Mouse (Mus musculus): Measurements from ENCODE around the gene Olfr680-ps1. TPM values are rescaled to one million over a fixed set of nuclear protein-coding genes. Genes with fewer than 3 reads are reported as not detected.
"Not testable (repeated sequence)": the region's sequence is repeated elsewhere in the genome, so short reads cannot be mapped to it uniquely, and the experiment has no call there.

Olfr680-ps1 gene
- not detected in 2 replicates for polyA plus RNA-seq (2015; fragmentation: Nextera tagmentation; extraction: Ambion mirVana)

GRCm38 (mm10) chr7:105092717-105093116 lies at the start of gene Olfr680-ps1:
Olfr680-ps1 (minus strand) TSS chr7:105092817.
- not testable (repeated sequence) for H3K27me3 ChIP-seq (replicated peaks; ENCODE audit: control insufficient read depth, insufficient read depth, low read length); H3K4me3 ChIP-seq (ENCODE audit: low read length); ATAC-seq; H3K4me2 ChIP-seq (ENCODE audit: low read length); H3K27ac ChIP-seq (ENCODE audit: low read depth, low read length); H3K9me3 ChIP-seq (ENCODE audit: control insufficient read depth, low read length); H3K36me3 ChIP-seq (ENCODE audit: control insufficient read depth, insufficient read depth, low read length); H3K9ac ChIP-seq (ENCODE audit: low read depth, low read length); H3K4me1 ChIP-seq (ENCODE audit: control insufficient read depth, insufficient read depth, low read depth, low read length)

- H3K36me3 ChIP-seq (ENCODE audit: control insufficient read depth, insufficient read depth, low read length): no peaks in the 10 kb centered on the region
- H3K9ac ChIP-seq (ENCODE audit: low read depth, low read length): no peak overlapping the region
- no peaks in the 10 kb centered on the region for H3K9me3 ChIP-seq (ENCODE audit: control insufficient read depth, low read length)
- H3K27me3 ChIP-seq (replicated peaks; ENCODE audit: control insufficient read depth, insufficient read depth, low read length): no peaks in the 10 kb centered on the region
- no peak overlapping the region for H3K4me2 ChIP-seq (ENCODE audit: low read length)
- H3K4me3 ChIP-seq (ENCODE audit: low read length): no peak overlapping the region
- no peaks in the 10 kb centered on the region for H3K4me1 ChIP-seq (ENCODE audit: control insufficient read depth, insufficient read depth, low read depth, low read length)
- no peak overlapping the region for H3K27ac ChIP-seq (ENCODE audit: low read depth, low read length)
- no peak for ATAC-seq
- 79% methylated on average over 2 of the region's 2 CpGs for WGBS
These were observed 48.7 kb upstream of the Olfr680-ps1 start for GRCm38 (mm10) chr7:105141275-105141674.

GRCm38 (mm10) chr7:105116536-105116935 lies 23.9 kb upstream of the Olfr680-ps1 start, which contains the start of gene Olfr681:
Olfr681 (plus strand) TSS chr7:105116836.
- H3K4me1 ChIP-seq (ENCODE audit: control insufficient read depth, insufficient read depth, low read depth, low read length): no peaks in the 10 kb centered on the region
- no peak for ATAC-seq
- no peak within 1 kb of the TSS for H3K27ac ChIP-seq (ENCODE audit: low read depth, low read length)
- no peaks in the 10 kb centered on the region for H3K36me3 ChIP-seq (ENCODE audit: control insufficient read depth, insufficient read depth, low read length)
- no peaks in the 10 kb centered on the region for H3K27me3 ChIP-seq (replicated peaks; ENCODE audit: control insufficient read depth, insufficient read depth, low read length)
- no peak within 1 kb of the TSS for H3K9ac ChIP-seq (ENCODE audit: low read depth, low read length)
- H3K4me3 ChIP-seq (ENCODE audit: low read length): no peak within 1 kb of the TSS
- no peak within 1 kb of the TSS for H3K4me2 ChIP-seq (ENCODE audit: low read length)
- H3K9me3 ChIP-seq (ENCODE audit: control insufficient read depth, low read length): no peaks in the 10 kb centered on the region

- WGBS: 56% methylated on average over 1 of the region's 1 CpGs
- Histone ChIP-seq H3K27ac (ENCODE audit: low read depth, low read length) (no peak within 1 kb of the TSS), H3K4me2 (ENCODE audit: low read length) (no peak within 1 kb of the TSS), H3K4me3 (ENCODE audit: low read length) (no peak within 1 kb of the TSS), H3K9ac (ENCODE audit: low read depth, low read length) (no peak within 1 kb of the TSS), H3K27me3 (replicated peaks; ENCODE audit: control insufficient read depth, insufficient read depth, low read length) (no peaks in the 10 kb centered on the region), H3K9me3 (ENCODE audit: control insufficient read depth, low read length) (no peaks in the 10 kb centered on the region), H3K4me1 (ENCODE audit: control insufficient read depth, insufficient read depth, low read depth, low read length) (no peaks in the 10 kb centered on the region), H3K36me3 (ENCODE audit: control insufficient read depth, insufficient read depth, low read length) (no peaks in the 10 kb centered on the region)
- ATAC-seq: no peak
These were observed 11.7 kb downstream of the Olfr680-ps1 start, which contains the start of gene Olfr679 for GRCm38 (mm10) chr7:105080905-105081304. Olfr679 (plus strand) TSS chr7:105081205.

GRCm38 (mm10) chr7:105064175-105064574 lies 28.4 kb downstream of the Olfr680-ps1 start, which contains the start of gene Olfr678:
Olfr678 (plus strand) TSS chr7:105064475.
- ATAC-seq: no peak
- Histone ChIP-seq H3K27me3 (replicated peaks; ENCODE audit: control insufficient read depth, insufficient read depth, low read length) (no peaks in the 10 kb centered on the region), H3K4me3 (ENCODE audit: low read length) (no peak within 1 kb of the TSS), H3K9me3 (ENCODE audit: control insufficient read depth, low read length) (no peaks in the 10 kb centered on the region), H3K4me1 (ENCODE audit: control insufficient read depth, insufficient read depth, low read depth, low read length) (no peaks in the 10 kb centered on the region), H3K36me3 (ENCODE audit: control insufficient read depth, insufficient read depth, low read length) (no peaks in the 10 kb centered on the region), H3K9ac (ENCODE audit: low read depth, low read length) (no peak within 1 kb of the TSS), H3K4me2 (ENCODE audit: low read length) (no peak within 1 kb of the TSS), H3K27ac (ENCODE audit: low read depth, low read length) (no peak within 1 kb of the TSS)
- 94% methylated on average over 1 of the region's 1 CpGs for WGBS

- Histone ChIP-seq H3K27me3 (replicated peaks; ENCODE audit: control insufficient read depth, insufficient read depth, low read length) (no peaks in the 10 kb centered on the region), H3K9me3 (ENCODE audit: control insufficient read depth, low read length) (no peaks in the 10 kb centered on the region), H3K36me3 (ENCODE audit: control insufficient read depth, insufficient read depth, low read length) (no peaks in the 10 kb centered on the region), H3K27ac (ENCODE audit: low read depth, low read length) (no peak overlapping the region), H3K9ac (ENCODE audit: low read depth, low read length) (no peak overlapping the region), H3K4me3 (ENCODE audit: low read length) (no peak overlapping the region), H3K4me1 (ENCODE audit: control insufficient read depth, insufficient read depth, low read depth, low read length) (no peaks in the 10 kb centered on the region), H3K4me2 (ENCODE audit: low read length) (no peak overlapping the region)
- ATAC-seq: no peak
These were observed 33.7 kb downstream of the Olfr680-ps1 start for GRCm38 (mm10) chr7:105058951-105059350.

Other genes with a start within 250 kb of the Olfr680-ps1 start
- not detected in 2 replicates for gene Usp17la, start 235.8 kb downstream of the Olfr680-ps1 start, polyA plus RNA-seq (2015; fragmentation: Nextera tagmentation; extraction: Ambion mirVana)
- not detected in 2 replicates for gene Olfr665, start 214.8 kb downstream of the Olfr680-ps1 start, polyA plus RNA-seq (2015; fragmentation: Nextera tagmentation; extraction: Ambion mirVana)
- not detected in 2 replicates for gene Olfr666, start 196.9 kb downstream of the Olfr680-ps1 start, polyA plus RNA-seq (2015; fragmentation: Nextera tagmentation; extraction: Ambion mirVana)
- gene Olfr667, start 171.3 kb downstream of the Olfr680-ps1 start, polyA plus RNA-seq (2015; fragmentation: Nextera tagmentation; extraction: Ambion mirVana): not detected in 2 replicates
- gene Olfr668, start 164.8 kb downstream of the Olfr680-ps1 start, polyA plus RNA-seq (2015; fragmentation: Nextera tagmentation; extraction: Ambion mirVana): not detected in 2 replicates
- not detected in 2 replicates for gene Olfr669, start 158.6 kb downstream of the Olfr680-ps1 start, polyA plus RNA-seq (2015; fragmentation: Nextera tagmentation; extraction: Ambion mirVana)
- not detected in 2 replicates for gene Olfr670, start 130.2 kb downstream of the Olfr680-ps1 start, polyA plus RNA-seq (2015; fragmentation: Nextera tagmentation; extraction: Ambion mirVana)
- gene Olfr671, start 113.7 kb downstream of the Olfr680-ps1 start, polyA plus RNA-seq (2015; fragmentation: Nextera tagmentation; extraction: Ambion mirVana): not detected in 2 replicates
- gene Olfr672, start 90.8 kb downstream of the Olfr680-ps1 start, polyA plus RNA-seq (2015; fragmentation: Nextera tagmentation; extraction: Ambion mirVana): not detected in 2 replicates
- not detected in 2 replicates for gene Olfr675, start 64.4 kb downstream of the Olfr680-ps1 start, polyA plus RNA-seq (2015; fragmentation: Nextera tagmentation; extraction: Ambion mirVana)
- not detected in 2 replicates for gene Olfr676, start 60.1 kb downstream of the Olfr680-ps1 start, polyA plus RNA-seq (2015; fragmentation: Nextera tagmentation; extraction: Ambion mirVana)
- gene Olfr677, start 41.4 kb downstream of the Olfr680-ps1 start, polyA plus RNA-seq (2015; fragmentation: Nextera tagmentation; extraction: Ambion mirVana): not detected in 2 replicates
- not detected in 2 replicates for gene Olfr678, start 28.3 kb downstream of the Olfr680-ps1 start, polyA plus RNA-seq (2015; fragmentation: Nextera tagmentation; extraction: Ambion mirVana)
- not detected in 2 replicates for gene Olfr679, start 11.6 kb downstream of the Olfr680-ps1 start, polyA plus RNA-seq (2015; fragmentation: Nextera tagmentation; extraction: Ambion mirVana)
- not detected in 2 replicates for gene Olfr681, start 24.0 kb upstream of the Olfr680-ps1 start, polyA plus RNA-seq (2015; fragmentation: Nextera tagmentation; extraction: Ambion mirVana)
- gene Olfr683, start 54.2 kb upstream of the Olfr680-ps1 start, polyA plus RNA-seq (2015; fragmentation: Nextera tagmentation; extraction: Ambion mirVana): not detected in 2 replicates
- not detected in 2 replicates for gene Olfr684, start 70.8 kb upstream of the Olfr680-ps1 start, polyA plus RNA-seq (2015; fragmentation: Nextera tagmentation; extraction: Ambion mirVana)
- gene Olfr685, start 93.2 kb upstream of the Olfr680-ps1 start, polyA plus RNA-seq (2015; fragmentation: Nextera tagmentation; extraction: Ambion mirVana): not detected in 2 replicates
- gene Olfr686, start 114.7 kb upstream of the Olfr680-ps1 start, polyA plus RNA-seq (2015; fragmentation: Nextera tagmentation; extraction: Ambion mirVana): not detected in 2 replicates
- not detected in 2 replicates for gene Olfr688, start 195.3 kb upstream of the Olfr680-ps1 start, polyA plus RNA-seq (2015; fragmentation: Nextera tagmentation; extraction: Ambion mirVana)
- not detected in 2 replicates for gene Olfr689, start 218.3 kb upstream of the Olfr680-ps1 start, polyA plus RNA-seq (2015; fragmentation: Nextera tagmentation; extraction: Ambion mirVana)
- gene Olfr690, start 241.3 kb upstream of the Olfr680-ps1 start, polyA plus RNA-seq (2015; fragmentation: Nextera tagmentation; extraction: Ambion mirVana): not detected in 2 replicates
- gene Olfr691, start 249.5 kb upstream of the Olfr680-ps1 start, polyA plus RNA-seq (2015; fragmentation: Nextera tagmentation; extraction: Ambion mirVana): 0.18 and 0.44 TPM in 2 replicates